Mouse (Mus musculus) gastrocnemius, adult 8-10 months (tissue): ENCODE measurements around the gene Map3k14. TPM values are rescaled to one million over a fixed set of nuclear protein-coding genes. Genes with fewer than 3 reads are reported as not detected.
"Not testable (repeated sequence)": the region's sequence is repeated elsewhere in the genome, so short reads cannot be mapped to it uniquely, and the experiment has no call there.

ENCODE experiments used
- DNase-seq, 2 experiments: peaks; one replicate each; pipeline ENCODE4 v3.0.0; 2022; ENCODE audit warnings: low spot score in 2 of 2
- total RNA-seq, 4 experiments: library from RNA; stranded (reverse); gene quantifications; 2 replicates each; pipeline ENCODE4 v1.2.4; 2022

Gene Map3k14
- total RNA-seq, 4 experiments from 2014 or later = 3.0 to 4.9 (median 4.2) TPM

DNA sequence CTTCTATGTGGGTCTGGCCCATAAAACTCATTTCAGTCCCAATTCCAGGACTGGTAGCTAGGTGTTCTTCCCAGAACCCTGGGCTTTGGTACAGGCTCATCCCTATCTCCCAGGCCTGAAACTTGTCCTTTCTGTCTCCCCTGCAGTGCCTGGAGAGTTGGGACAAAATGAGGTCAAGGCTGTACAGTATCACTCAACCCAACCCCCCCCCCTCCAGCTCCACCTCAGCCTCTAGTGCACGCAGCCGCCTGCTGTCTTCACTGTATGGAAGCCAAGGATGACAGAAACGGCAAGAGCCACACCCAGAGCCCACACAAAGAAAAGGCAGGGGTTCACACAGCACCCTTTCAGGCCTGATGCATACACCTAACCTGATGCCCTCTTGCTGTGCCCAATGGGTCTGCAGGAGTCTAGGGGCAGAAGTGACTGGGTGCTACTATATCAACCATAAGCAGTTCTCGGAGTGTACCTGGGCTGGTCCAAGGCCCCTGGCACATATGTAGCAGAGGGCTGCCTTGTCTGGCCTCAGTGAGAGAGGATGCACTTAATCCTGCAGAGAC lies 20.5 kb downstream of the Map3k14 start:
- DNase-seq = no peak

DNA sequence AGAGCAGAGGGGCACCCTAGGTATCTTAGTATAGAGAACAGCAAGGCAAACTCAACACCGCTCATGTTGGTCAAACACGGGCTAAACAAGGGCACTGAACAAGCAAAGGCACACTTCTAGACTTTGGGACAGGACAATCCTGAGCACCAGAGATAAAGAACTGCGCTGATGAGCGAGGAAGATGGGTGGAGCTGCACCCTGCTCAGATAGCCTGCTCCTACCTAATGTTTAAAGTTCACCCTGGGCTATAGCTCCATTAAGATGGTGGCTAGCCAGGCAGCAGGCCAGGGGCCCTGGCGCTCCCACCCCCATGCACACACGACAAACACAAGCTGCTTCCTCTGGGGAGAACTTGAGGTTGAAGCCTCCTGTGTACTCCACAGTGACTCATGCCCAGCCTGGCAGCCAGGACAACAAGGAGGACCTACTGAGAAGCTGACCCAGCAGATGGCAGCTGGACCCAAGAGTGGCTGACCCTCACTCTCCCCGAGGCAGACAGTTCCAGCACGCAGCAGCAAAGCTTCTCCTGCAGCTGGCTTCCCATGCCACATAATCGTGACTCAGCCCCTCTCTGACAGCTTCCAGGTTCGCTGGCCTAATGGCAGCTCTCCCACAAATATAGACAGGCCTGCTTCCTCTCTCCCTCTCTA lies 21.1 kb downstream of the Map3k14 start:
- DNase-seq = peak in 1 of 2 experiments; percentile 62

DNA sequence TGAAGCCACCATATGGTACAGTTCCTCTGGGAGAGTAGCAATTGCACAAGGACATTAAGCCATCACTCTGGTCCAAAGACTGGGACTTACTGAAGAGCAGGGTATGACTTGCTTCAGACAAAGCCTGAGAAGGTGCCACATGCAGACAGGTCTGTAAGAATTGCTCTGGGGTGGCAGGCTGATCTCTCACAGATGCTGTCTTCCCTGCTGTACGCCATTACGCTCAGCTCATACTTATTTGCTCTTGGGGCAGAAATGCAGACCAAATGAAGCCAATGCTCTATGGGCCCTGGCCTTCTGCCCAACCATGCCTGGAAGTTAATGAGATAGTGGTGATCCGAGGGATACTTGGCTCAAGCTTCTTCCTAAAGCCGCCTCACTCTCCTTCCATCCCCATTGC lies 22.4 kb downstream of the Map3k14 start:
- no peak for DNase-seq

DNA sequence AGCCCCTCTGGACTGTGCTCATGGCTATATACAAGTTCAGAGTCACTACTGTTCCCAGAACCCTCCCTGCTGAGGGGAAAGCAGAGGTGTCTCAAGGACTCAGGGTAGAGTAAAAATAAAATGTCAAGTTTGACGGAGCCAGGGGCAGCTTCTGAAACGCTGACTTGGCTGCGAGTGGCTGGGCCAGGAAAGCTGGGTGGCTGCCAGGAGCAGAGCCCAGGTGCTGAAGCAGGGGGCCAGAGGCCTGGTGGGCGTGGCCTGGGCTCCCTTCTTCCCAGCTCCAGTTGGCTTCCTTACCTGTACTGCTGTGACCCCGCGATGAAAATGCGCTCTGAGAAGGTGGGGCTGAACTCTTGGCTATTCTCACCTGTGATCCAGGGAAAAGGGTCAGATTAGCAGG lies 26.5 kb downstream of the Map3k14 start:
- DNase-seq = peak; percentile 55 to 80

DNA sequence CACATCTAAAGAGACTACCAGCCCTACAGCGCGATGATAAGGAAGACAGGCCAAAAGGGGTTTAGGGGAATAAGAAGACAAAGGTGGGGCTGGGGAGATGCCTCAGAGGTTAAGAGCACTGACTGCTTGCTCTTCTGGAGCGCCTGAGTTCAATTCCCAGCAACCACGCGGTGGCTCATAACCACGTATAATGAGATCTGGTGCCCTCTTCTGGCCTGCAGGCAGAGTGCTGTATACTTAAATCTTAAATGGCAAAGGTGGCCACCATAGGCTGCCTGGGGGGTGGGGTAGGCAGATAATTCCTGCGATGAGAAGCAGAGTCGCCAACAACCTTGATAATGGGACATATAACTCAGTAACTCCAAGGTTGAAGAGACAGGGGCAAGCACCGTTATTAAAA lies 29.5 kb downstream of the Map3k14 start:
- DNase-seq = no peak

DNA sequence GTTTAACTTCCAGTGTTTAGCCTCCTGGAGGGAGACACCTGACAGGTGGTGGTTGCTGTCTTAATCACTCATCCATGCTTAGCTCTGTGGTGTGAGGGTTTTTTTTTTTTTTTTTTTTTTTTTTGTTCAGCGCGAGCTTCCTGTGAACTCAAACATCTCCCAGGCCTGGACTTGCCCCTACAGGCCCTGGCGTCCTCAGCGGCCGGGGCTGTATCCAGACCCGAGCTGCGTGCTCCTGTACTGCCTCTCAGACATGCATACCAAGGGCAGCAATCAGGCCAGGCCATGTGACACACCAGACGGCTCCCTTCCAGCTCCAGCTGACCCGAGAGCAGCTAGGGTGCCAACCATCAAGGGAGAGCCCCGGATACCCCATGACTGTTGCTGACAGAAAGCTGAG lies 30.4 kb downstream of the Map3k14 start:
- DNase-seq = peak in 1 of 2 experiments; percentile 60

DNA sequence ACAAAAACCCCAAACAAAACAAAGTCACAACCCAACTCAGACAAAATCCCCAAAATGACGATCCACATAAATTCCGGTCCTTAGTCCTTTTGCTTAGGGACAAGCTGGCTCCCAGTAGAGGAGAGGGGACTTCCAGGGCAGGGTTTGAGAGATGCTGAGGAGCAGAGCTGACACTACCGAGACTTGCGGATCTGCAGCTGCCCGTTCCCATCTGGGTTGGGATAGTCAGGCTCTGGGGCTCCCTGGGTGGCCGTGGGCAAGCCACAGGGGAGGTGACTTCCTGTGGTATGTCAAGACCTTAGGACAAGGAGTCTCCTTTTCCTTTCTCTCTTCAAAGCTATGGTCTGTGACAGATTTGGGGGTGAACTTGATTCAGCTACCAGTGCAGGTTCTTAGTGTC lies 30.8 kb downstream of the Map3k14 start:
- DNase-seq = no peak

DNA sequence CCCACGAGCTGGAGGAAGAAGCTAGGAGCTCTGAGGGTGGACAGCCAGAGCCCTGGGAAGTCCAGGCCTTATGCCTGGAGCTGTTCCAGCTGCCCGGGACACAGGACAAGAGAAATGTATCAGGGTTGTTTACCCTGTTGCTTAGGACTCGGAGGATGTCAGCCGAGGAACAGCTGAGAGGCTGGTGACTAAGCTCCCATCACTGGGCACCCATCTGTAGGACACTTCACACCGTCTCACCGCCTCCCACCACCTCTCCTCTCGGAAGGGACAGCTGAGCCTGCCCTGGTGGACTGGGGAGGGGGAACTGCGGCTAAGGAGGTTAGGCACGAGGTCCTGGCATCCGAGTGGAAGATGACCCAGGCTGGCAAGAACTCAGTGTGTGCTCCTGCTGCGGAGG lies 31.6 kb downstream of the Map3k14 start:
- DNase-seq = peak; percentile 69 to 72

DNA sequence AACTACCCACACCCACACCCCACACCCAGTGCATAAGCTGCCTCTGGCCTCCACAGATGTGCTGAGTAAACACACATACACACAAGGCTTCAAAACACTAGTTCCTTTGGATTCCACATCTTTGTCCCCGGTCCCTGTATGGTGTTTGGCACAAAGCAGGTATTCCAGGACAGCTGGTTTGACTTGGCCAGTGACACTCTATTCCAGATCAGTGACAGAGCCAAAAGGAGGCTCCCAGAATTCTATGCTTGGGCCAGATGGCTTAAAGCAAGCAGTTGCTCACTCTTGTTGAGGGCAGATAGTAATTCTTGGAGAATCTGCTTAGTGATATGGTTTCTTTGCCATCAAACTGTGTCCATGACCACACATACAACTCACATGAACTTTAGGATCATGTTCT lies 32.8 kb downstream of the Map3k14 start:
- no peak for DNase-seq

DNA sequence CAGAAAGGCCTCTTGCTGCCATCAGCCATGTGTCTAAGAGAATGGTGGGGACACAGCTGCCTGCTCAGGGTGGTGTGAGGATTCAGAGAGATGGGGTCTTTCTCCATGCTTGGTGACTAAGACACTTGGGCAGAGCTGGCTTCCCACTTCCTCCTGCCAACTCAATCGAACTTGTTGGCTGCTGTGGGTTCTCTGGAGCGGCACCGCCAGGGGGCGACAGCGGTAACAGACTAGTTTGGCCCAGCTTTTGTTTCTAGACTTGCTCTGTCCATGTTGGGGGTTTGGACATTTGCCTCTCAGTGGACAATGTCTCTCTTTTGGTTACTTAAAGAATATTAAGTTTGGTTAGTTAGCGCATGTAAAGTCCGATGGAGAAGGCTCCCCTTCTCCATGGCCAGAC lies 34.3 kb downstream of the Map3k14 start:
- DNase-seq = peak; percentile 68 to 81

DNA sequence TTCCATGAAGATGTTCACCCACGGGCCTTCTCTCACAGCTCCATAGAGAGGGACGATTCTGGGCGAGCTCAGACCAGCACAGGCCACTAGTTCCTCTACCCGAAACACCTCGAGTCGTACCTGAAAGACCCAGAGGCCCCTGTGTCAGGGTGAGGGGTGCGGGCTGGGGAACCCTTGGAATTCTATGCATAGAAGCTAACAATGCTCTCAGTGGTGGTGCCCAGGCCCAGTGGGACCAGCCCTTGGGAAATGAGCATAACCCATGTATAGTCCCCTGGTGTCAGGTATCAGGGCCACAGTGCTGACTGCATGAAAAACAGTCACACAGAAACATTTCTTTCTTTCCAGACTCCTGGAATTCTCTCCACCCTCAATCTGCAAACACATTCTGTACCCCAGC lies 35.9 kb downstream of the Map3k14 start:
- DNase-seq = no peak

DNA sequence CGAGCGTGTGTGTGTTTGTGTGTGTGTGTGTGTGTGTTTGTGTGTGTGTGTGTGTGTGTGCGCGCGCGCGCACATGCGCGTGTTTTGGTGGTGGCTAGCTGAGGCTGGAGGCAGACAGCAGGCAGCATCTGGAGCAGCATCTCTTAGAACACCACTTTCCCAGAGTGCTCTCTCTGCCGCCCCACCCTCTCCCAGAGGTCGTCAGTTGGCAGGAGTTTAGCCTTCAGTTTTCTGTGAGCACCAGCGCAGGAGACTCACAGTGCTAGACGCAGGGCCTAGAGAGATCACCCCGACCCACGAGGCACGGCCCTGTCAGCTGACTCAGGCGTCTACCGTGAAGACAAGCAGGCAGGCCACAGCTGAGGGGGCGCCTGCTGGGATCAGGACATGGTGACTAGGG lies 36.6 kb downstream of the Map3k14 start:
- DNase-seq = peak; percentile 65 to 66

DNA sequence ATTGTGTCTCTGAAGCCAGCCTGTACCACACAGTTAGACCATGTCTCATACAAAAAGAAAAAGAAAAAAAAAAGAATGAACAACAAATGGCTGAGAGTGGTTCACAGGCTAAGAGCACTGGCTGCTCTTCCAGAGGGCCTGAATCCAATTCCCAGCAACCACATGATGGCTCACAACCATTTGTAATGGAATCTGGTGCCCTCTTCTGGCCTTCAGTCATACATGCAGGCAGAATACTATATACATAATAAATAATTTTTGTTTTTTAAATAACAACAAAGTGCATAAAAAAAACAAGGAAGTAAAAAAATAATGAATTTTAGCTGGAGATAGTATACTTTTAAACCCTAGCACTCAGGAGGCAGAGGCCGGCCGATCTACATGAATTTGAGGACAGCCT lies 37.7 kb downstream of the Map3k14 start:
- no peak for DNase-seq

DNA sequence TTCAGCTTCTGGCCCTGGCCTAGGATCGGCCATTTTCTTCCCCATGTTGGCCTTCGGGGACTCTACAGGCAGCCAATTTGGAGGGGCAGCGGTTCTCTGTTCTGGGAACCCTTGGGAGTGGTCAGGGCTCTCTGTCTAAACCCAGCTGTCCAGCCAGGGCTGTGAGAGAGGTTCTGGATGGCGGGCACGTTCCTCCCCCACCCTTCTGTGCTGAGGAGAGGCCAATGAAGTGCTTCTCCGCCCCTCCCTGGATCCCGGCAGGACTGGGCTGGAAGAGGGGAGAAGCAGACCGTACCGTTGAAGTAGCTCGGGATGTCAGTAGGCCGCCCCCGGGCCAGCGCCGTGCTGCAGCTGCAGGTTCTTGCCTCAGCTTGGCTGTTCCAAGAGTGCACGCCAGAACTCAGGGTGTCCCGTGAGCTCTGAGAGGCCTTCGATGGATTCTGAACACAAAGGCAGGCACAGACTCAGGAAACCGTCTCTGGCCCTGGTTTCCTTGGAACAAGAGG lies 43.3 kb downstream of the Map3k14 start:
- DNase-seq = peak; percentile 55 to 61

DNA sequence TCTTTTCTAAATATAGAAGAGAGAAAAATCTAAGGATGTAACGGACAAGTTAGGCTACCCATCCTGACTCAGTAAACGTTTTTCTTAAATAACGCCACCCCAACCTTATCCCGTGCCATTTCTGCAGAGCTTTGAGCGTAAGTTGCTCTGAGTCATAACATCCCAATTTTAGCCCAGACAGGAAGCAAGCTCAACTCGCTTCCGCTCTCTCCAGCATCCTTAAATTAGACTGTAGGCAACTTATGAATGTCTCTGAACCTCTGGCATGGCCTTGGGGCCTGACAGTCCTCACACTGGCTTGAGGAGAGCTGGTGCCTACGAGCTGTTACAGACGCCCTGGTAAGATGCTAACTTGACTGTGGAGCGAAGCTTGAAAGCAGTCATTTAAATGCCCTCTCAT lies 43.8 kb downstream of the Map3k14 start:
- DNase-seq = no peak

DNA sequence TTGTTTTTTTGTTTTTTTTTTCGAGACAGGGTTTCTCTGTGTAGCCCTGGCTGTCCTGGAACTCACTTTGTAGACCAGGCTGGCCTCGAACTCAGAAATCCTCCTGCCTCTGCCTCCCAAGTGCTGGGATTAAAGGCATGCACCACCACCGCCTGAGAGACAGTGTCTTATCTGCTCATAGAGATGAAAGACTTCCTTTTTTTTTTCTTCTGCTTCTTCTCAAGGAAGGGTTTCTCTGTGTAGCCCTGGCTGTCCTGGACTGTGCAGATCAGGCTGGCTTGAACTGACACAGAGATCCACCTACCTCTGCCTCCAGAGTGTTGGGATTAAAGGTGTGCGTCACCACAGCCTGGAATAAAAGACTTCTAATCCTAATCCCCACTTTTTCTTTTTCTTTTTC lies 44.6 kb downstream of the Map3k14 start:
- DNase-seq = not testable (repeated sequence)

DNA sequence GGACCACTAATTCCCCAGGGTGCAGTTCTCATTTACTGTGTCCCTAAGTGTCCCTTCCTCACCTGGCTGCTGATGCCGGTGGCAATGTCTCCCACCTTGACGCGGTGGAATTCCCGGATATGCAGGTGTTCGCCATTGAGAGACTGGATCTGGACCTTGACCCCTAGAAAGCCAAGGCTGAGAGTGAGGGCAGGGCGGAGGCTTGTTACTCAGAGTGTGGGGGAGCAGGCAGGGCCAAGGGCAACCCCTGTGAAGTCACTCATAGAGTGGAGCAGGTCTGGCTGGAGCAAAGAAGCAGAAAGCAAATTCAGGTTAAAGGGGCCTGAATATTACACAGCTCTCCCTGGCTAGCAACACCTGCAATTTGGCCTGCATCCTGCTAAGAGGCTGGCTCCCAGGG lies 45.8 kb downstream of the Map3k14 start:
- DNase-seq = no peak

DNA sequence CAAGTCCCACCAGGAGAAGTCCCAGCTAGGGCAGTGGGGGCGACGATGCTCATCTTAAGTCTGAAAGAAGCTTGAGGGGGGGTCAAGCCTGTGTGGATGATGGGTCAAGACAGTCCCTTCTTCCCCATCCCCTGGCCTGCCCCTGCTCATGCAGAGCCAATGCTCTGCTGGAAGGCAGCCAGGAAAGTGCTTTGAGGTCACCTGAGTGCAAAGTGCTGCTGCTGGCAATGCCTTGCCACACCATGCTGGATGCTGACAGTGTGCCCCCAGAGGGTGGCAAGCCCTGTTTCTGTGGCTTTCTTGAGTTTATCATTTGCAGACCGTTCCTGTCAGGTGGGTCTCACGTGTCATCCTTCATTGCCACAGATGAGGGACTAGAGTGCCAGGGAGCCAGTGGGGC lies 47.3 kb downstream of the Map3k14 start:
- DNase-seq = no peak

DNA sequence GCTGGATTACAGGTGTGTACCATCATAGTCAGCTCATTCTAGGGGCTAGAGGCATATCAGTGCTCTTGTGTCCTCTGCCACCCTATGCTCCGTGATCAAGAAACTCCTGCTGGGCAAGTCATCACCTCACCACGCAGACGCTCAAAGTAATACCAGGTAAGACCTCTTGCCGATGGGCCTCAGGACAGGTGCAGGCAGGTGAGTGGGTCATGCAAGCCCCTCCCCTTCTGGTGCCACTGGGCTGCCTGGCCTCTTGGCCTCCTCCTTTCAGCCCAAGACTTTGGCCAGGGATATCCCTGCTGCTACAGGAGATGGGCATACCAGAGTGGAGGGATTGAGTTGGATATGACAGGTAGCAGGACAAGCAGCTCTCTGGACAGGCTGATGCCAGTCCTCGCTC lies 48.0 kb downstream of the Map3k14 start:
- DNase-seq = no peak

DNA sequence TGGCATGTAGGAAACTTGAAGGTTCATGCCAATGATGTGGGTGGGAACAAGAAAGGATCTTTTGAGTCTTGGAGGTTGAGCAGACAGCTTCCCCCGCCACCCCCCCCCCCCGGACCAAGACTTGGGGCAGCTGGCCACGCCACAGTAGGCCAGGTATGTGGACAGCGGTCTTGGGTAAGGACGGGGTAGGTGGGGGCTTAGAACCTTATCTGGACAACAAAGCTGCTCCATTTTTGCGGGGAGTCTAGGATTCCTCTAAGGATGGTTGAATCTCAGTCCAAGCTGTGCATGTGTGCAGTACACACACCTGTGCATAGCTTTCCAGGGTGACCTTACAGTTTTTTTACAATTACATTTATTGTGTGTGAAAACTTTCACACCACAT lies 48.8 kb downstream of the Map3k14 start:
- no peak for DNase-seq

DNA sequence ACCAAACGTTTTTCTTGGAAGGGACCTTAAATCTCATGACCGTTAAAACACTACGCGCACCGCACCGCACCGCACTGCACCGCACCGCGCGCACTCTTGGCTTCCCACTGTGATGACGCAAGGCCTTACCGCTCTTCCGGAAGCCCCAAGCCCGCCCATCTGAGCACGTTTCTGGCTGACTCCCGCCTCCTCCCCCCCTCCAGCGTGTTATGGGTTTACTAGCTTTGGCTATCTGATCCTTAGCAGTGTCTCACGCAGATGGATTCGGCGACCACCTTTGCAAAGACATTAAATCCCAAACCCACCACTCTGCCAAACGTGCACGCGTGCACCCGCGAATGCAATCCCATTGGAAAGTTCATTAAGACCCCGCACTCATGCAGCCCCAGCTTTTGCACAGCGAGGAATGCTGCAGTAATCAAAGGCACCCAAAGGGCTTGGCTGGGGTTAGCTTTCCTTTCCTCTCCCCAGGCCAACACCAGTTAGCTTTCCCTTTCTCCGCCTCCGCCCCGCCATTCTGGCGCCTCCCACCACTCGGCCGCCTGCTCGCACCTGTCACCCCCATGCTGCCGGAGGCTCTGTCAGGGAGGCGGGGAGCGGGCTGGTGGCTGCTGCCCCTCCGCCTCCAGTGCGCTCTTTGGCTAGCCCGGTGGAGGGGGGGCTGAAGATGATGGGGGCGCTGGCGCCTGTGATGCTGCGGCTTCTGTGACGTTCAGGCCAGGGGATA lies 49.3 kb downstream of the Map3k14 start, which contains the start of gene Spata32:
TSS of gene Spata32 (minus strand) at position 643 of the 727 bp plus-strand sequence.
- peak in 1 of 2 experiments; percentile 30 for DNase-seq

DNA sequence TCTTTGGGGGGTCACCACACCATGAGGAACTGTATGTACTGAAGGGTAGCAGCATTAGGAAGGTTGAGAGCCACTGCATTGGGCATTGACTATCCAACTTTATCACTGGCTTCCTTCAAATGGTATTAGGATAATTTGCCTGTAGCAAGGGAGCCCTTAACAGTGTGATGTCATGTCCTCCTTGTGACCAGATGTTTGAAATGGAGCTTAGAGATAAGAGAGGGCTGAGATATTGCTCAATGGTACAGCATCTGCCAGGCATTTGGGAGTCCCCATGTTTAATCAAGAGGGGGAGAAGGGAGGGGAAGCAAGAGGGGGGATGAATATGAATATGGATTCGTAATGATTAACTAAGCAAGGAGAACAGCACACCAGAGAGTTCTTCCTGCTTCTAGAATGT lies 51.9 kb downstream of the Map3k14 start:
- no peak for DNase-seq

DNA sequence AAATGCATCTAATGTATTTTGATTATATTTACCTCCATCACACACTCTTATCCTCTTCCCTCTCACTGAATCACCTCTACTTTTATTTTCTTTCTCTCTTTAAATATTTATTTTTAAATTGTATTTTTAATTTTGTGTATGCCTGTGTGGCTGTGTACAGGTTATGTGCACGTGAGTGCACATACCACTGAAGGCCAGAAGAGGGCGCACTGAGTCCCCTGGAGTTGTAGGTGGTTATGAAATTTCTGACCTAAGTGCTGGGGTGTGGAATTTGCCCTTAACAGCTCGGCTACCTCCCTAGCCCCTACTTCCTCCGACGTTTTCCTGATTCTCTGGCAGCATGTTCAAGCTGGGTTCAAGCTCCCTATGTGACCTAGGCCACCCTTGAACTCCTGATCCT lies 53.6 kb downstream of the Map3k14 start:
- DNase-seq = no peak
